Mouse (Mus musculus) midbrain, embryonic 13.5 days (tissue): ENCODE data around the gene F12. TPM values are rescaled to one million over a fixed set of nuclear protein-coding genes. Genes with fewer than 3 reads are reported as not detected.

Experiments
- ATAC-seq: fragments of 200-750 bp; cut with Nextera tagmentation; 2 replicates; pipeline ENCODE4 v1.8.0; 2017; ENCODE audit warnings: mild to moderate bottlenecking, moderate TSS enrichment, moderate library complexity
- H3K27ac ChIP-seq: fragments of 300-500 bp; sonication (generic); 2 replicates; pipeline ENCODE4 v1.5.1; 2015; ENCODE audit warnings: inconsistent platforms, mild to moderate bottlenecking, moderate library complexity
- H3K27me3 ChIP-seq: fragments of 300-500 bp; sonication (generic); 2 replicates; pipeline ENCODE4 v1.6.1; 2015; ENCODE audit warnings: mild to moderate bottlenecking, inconsistent platforms
- H3K36me3 ChIP-seq: fragments of 300-500 bp; sonication (generic); 2 replicates; pipeline ENCODE4 v1.6.1; 2015; ENCODE audit warnings: mild to moderate bottlenecking, inconsistent platforms
- H3K4me1 ChIP-seq: fragments of 300-500 bp; sonication (generic); replicated peaks from 2 replicates; pipeline ENCODE4 v1.6.1; 2015; ENCODE audit warnings: inconsistent platforms
- H3K4me2 ChIP-seq: fragments of 300-500 bp; sonication (generic); replicated peaks from 2 replicates; pipeline ENCODE4 v1.6.1; 2015; ENCODE audit warnings: moderate library complexity, mild to moderate bottlenecking, inconsistent platforms
- H3K4me3 ChIP-seq: fragments of 300-500 bp; sonication (generic); replicated peaks from 2 replicates; pipeline ENCODE4 v1.5.1; 2015; ENCODE audit warnings: mild to moderate bottlenecking, inconsistent platforms
- H3K9ac ChIP-seq: fragments of 300-500 bp; sonication (generic); replicated peaks from 2 replicates; pipeline ENCODE4 v1.6.1; 2015; ENCODE audit warnings: mild to moderate bottlenecking, inconsistent platforms
- H3K9me3 ChIP-seq: fragments of 300-500 bp; sonication (generic); 2 replicates; pipeline ENCODE4 v1.6.1; 2016; ENCODE audit warnings: mild to moderate bottlenecking, inconsistent platforms
- WGBS: fragments of 180-500 bp; shearing (Covaris S2); methylation state at CpG from one replicate; pipeline ENCODE4 v1.1.7; 2015; 5-methylcytosine and 5-hydroxymethylcytosine counted together
- polyA plus RNA-seq: library from polyadenylated mRNA; unstranded; fragments of >200 nt; fragmentation: Nextera tagmentation; extraction: Ambion mirVana; gene quantifications from 2 replicates; pipeline ENCODE4 v1.2.1, GENCODE M21; 2015

Gene F12
- polyA plus RNA-seq: not detected in 2 replicates

DNA sequence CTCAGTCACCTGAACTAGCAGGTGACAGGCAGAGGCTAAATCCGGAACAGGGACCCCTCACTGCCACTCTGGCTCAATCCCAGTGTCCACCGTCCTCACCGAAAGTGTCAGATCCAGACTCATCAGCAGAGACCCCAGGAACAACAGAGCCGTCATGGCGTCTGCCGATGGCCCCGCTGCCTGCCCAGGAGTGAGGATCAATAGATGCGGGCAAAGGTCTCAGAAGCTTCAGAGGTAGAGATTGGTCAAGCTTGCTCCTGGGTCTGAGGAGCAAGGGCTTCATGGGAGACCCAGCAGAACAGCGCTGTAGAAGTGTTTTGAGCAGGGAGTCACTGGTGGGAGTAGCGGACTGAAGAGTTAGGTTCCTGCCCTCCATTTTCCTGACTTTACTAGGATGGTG, at the start of gene F12:
F12 (minus strand) TSS at position 181 of the 400 bp plus-strand sequence.
- Histone ChIP-seq H3K4me2 (no peak within 1 kb of the TSS), H3K9me3 (no peaks in the 10 kb centered on the region), H3K27ac (no peak within 1 kb of the TSS), H3K27me3 (peaks cover 20% of the 10 kb centered on the region), H3K36me3 (no peaks in the 10 kb centered on the region), H3K4me1 (no peaks in the 10 kb centered on the region), H3K9ac (no peak within 1 kb of the TSS), H3K4me3 (no peak within 1 kb of the TSS)
- ATAC-seq: no peak
- WGBS: 97% methylated on average over 10 of the region's 10 CpGs

DNA sequence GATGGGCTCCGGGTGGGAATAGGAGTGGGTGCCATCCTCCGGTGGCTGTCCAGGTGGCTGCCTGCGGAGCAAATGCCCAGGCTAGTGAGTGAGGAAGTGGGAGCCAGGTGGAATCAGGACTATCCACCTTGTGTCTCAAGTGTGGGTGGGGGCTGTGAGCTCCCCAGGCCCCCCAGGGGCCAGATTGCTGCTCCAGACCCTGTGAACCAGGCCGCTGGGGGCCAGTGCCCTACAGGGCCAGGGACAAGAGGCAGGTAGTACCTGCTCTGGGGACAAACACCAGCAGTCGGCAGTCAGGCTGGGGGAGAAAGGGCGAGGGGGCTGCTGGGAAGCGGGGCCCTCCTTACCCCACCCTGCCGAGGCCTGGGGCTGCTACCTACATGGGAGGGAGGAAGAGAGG, 49.7 kb upstream of the F12 start:
- no peaks in the 10 kb centered on the region for H3K27me3 ChIP-seq
- no peaks in the 10 kb centered on the region for H3K9me3 ChIP-seq
- H3K9ac ChIP-seq: no peak overlapping the region; the same call in 1 of the 2 replicates
- H3K27ac ChIP-seq: 0 out of 2 replicates have a peak overlapping the region, but pooled peaks have one; percentile 22
- no peak for ATAC-seq
- WGBS: 93% methylated on average over 8 of the region's 8 CpGs
- H3K36me3 ChIP-seq: peaks cover 87% of the 10 kb centered on the region
- H3K4me3 ChIP-seq: no peak overlapping the region
- H3K4me1 ChIP-seq: peaks cover 66% of the 10 kb centered on the region
- no peak overlapping the region for H3K4me2 ChIP-seq

DNA sequence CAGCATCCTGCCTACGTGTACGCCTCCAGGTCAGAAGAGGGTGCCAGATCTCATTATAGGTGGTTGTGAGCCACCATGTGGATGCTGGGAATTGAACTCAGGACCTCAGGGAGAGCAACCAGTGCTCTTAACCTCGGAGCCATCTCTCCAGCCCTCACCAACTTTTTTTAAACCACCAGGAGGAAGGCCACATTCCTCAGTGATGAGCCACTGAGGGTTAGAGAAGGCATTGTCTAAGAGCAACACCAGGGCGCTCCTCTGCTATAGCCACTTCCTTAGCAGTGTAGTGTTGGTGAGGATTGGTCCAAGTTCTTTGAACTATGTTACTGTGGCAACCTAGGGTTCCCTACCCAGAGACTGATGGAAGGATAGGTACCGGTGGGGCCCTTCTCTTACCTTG, 49.2 kb upstream of the F12 start:
- Histone ChIP-seq H3K9me3 (no peaks in the 10 kb centered on the region), H3K27ac (0 out of 2 replicates have a peak overlapping the region, but pooled peaks have one; percentile 79), H3K27me3 (no peaks in the 10 kb centered on the region), H3K9ac (peak overlapping the region; percentile 48; the same call in 1 of the 2 replicates), H3K4me1 (peaks cover 71% of the 10 kb centered on the region), H3K4me2 (no peak overlapping the region), H3K36me3 (peaks cover 82% of the 10 kb centered on the region), H3K4me3 (no peak overlapping the region)
- WGBS: 89% methylated on average over 5 of the region's 5 CpGs
- ATAC-seq: no peak

DNA sequence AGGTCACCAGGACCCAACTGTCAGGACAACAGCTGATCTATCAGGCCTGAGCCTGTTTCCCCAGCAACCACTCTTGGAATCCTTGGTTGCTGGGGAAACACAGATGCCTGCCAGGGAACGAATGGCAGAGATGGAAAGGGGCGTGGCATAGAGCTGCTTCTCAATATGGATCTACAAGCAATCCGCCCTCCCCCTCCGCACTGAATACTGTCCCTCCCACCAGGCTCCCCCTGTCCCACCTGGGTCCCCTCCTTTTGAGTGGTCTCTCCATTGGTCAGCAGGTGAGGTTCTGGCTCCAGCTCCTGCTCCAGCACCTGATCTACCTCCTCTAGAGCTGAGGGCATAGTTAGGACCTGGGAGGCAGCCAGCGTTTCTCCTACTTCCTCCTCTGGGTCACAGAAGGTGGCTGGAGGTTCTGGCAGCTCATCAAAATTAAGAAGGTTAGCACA, 48.1 kb upstream of the F12 start:
- H3K27ac ChIP-seq: peak overlapping the region; percentile 79
- H3K4me2 ChIP-seq: peak overlapping the region; percentile 33
- no peaks in the 10 kb centered on the region for H3K9me3 ChIP-seq
- H3K36me3 ChIP-seq: peaks cover 71% of the 10 kb centered on the region
- H3K4me1 ChIP-seq: peaks cover 78% of the 10 kb centered on the region
- 6% methylated on average over 5 of the region's 5 CpGs for WGBS
- peak overlapping the region; percentile 48 for H3K9ac ChIP-seq
- H3K27me3 ChIP-seq: no peaks in the 10 kb centered on the region
- peak; percentile 6; the same call in 1 of the 2 replicates for ATAC-seq
- H3K4me3 ChIP-seq: no peak overlapping the region; the same call in 1 of the 2 replicates

- H3K36me3 ChIP-seq: peaks cover 64% of the 10 kb centered on the region
- no peak overlapping the region for H3K4me3 ChIP-seq
- 53% methylated on average over 11 of the region's 11 CpGs for WGBS
- ATAC-seq: no peak
- peaks cover 85% of the 10 kb centered on the region for H3K4me1 ChIP-seq
- H3K9me3 ChIP-seq: no peaks in the 10 kb centered on the region
- H3K27ac ChIP-seq: peak overlapping the region; percentile 79
- H3K9ac ChIP-seq: peak overlapping the region; percentile 48
- peak overlapping the region; percentile 33; the same call in 1 of the 2 replicates for H3K4me2 ChIP-seq
- H3K27me3 ChIP-seq: no peaks in the 10 kb centered on the region
Measured at GRCm38 (mm10) chr13:55473961-55474360, 47.4 kb upstream of the F12 start.

DNA sequence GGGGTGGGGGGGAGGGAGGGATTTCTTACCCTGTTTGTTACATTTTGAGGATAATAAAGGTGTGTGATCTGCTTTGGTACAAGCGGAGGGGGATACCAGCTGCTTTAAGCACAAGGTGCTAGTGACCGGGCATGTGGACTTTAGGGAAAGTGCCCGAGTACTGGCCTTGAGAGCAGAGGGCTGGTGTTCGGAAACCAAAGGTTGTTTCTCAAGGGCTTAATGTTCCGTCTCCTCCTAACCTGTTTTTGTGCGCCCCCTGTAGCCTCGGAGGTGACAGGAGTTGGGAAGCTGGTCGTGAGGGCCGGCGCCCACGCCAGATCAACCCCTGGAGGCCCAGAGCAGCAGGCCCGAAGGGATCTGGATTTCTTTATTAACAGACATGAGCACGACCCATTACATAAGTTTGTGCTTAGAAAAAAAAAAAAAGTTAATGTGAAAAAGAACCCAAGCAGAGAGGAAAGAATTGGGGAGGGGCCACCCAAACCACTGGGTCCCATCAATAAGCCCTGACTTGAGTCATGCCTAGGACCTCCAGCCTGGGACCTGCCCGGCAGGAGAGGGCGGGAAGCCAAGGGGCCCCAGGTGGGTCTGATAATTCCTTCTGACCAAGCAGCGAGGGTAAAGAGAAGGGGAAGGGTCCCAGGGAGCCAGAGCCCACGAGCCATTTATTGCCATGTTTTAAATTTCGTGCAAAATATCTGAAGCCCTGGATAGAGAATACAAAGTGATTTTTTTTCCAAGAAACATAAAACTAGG, 46.7 kb upstream of the F12 start:
- ATAC-seq: no peak
- Histone ChIP-seq H3K4me2 (peak overlapping the region; percentile 97), H3K4me1 (peaks cover 92% of the 10 kb centered on the region), H3K9ac (peak overlapping the region; percentile 89), H3K36me3 (peaks cover 58% of the 10 kb centered on the region), H3K4me3 (peak overlapping the region; percentile 51), H3K27ac (peak overlapping the region; percentile 95), H3K27me3 (no peaks in the 10 kb centered on the region), H3K9me3 (no peaks in the 10 kb centered on the region)
- WGBS: 19% methylated on average over 18 of the region's 18 CpGs

DNA sequence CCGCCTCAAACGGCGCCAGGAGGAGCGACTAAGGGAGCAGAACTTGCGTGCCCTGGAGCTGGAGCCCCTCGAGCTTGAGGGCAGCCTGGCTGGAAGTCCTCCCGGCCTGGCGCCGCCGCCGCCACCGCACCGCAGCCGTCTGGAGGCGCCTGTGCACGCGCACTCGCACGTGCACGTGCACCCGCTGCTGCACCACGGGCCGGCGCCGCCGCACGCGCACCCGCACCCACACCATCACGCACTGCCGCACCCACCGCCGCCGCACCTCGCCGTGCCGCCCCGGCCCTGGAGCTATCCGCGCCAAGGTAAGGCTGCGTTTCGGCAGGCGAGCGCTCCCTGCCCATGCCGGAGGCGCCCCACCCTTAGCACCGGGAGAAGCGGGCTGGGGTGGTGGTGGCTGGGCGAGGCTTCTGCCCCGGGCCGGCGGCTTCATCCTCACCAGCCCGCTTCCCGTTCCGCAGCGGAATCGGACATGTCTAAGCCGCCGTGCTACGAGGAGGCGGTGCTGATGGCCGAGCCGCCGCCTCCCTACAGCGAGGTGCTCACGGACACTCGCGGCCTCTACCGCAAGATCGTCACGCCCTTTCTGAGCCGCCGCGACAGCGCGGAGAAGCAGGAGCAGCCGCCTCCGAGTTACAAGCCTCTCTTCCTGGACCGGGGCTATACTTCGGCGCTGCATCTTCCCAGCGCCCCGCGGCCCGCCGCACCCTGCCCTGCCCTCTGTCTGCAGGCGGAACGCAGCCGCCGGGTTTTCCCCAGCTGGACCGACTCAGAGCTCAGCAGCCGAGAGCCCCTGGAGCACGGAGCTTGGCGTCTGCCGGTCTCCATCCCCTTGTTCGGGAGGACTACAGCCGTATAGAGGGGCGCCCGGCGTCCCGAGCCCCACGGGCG, 45.8 kb upstream of the F12 start:
- Histone ChIP-seq H3K27me3 (no peaks in the 10 kb centered on the region), H3K9me3 (no peaks in the 10 kb centered on the region), H3K9ac (peak overlapping the region; percentile 89), H3K4me1 (peaks cover 96% of the 10 kb centered on the region), H3K27ac (peak overlapping the region; percentile 95), H3K36me3 (peaks cover 49% of the 10 kb centered on the region), H3K4me3 (peak overlapping the region; percentile 51), H3K4me2 (peak overlapping the region; percentile 97)
- under 1% methylated on average over 100 of the region's 103 CpGs for WGBS
- peak; percentile 57 for ATAC-seq

DNA sequence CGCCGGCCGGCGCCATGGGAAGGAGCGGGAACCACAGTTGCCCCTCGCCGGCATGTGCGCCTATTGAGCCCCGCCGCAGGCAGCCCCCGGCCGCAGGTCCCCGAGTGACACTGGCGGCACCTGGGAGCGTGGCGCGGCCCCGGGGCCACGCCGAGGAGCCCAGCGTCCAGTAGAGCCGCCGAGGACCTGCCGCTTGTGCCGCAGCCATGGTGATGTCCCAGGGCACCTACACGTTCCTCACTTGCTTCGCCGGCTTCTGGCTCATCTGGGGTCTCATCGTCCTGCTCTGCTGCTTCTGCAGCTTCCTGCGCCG, 45.2 kb upstream of the F12 start:
- ATAC-seq: peak; percentile 31
- WGBS: 0% methylated on average over 31 of the region's 31 CpGs

GRCm38 (mm10) chr13:55471156-55471818, 44.7 kb upstream of the F12 start:
- Histone ChIP-seq H3K9ac (peak overlapping the region; percentile 89), H3K36me3 (peaks cover 38% of the 10 kb centered on the region), H3K4me2 (peak overlapping the region; percentile 97), H3K4me3 (peak overlapping the region; percentile 51), H3K27ac (peak overlapping the region; percentile 95), H3K4me1 (peaks cover 98% of the 10 kb centered on the region), H3K27me3 (no peaks in the 10 kb centered on the region), H3K9me3 (no peaks in the 10 kb centered on the region)
- under 1% methylated on average over 54 of the region's 54 CpGs for WGBS
- ATAC-seq: peak; percentile 62

More for the DNA sequence above, 45.2 kb upstream of the F12 start:
- H3K4me2 ChIP-seq: peak overlapping the region; percentile 97
- peak overlapping the region; percentile 95 for H3K27ac ChIP-seq
- H3K27me3 ChIP-seq: no peaks in the 10 kb centered on the region
- H3K9me3 ChIP-seq: no peaks in the 10 kb centered on the region
- H3K36me3 ChIP-seq: peaks cover 43% of the 10 kb centered on the region
- H3K4me3 ChIP-seq: peak overlapping the region; percentile 51
- peaks cover 98% of the 10 kb centered on the region for H3K4me1 ChIP-seq
- H3K9ac ChIP-seq: peak overlapping the region; percentile 89

- 31% methylated on average over 9 of the region's 9 CpGs for WGBS
Measured at GRCm38 (mm10) chr13:55470372-55470771, 43.8 kb upstream of the F12 start.

GRCm38 (mm10) chr13:55468851-55469560, 42.4 kb upstream of the F12 start:
- WGBS: 32% methylated on average over 13 of the region's 13 CpGs
- Histone ChIP-seq H3K27me3 (no peaks in the 10 kb centered on the region), H3K9me3 (no peaks in the 10 kb centered on the region), H3K4me3 (no peak overlapping the region), H3K27ac (peak overlapping the region; percentile 47; the same call in 1 of the 2 replicates), H3K9ac (peak overlapping the region; percentile 44), H3K4me2 (0 out of 2 replicates have a peak overlapping the region, but pooled peaks have one; percentile 13), H3K4me1 (peaks cover 94% of the 10 kb centered on the region), H3K36me3 (peaks cover 15% of the 10 kb centered on the region)
- no peak for ATAC-seq

More at GRCm38 (mm10) chr13:55470372-55470771, 43.8 kb upstream of the F12 start:
- no peak for ATAC-seq
- H3K9me3 ChIP-seq: no peaks in the 10 kb centered on the region
- peak overlapping the region; percentile 97 for H3K4me2 ChIP-seq
- peaks cover 29% of the 10 kb centered on the region for H3K36me3 ChIP-seq
- H3K27ac ChIP-seq: peak overlapping the region; percentile 95
- H3K27me3 ChIP-seq: no peaks in the 10 kb centered on the region
- H3K4me1 ChIP-seq: peaks cover 98% of the 10 kb centered on the region
- peak overlapping the region; percentile 89 for H3K9ac ChIP-seq
- H3K4me3 ChIP-seq: no peak overlapping the region
